Mouse (Mus musculus): ENCODE data around the gene Tprgl. TPM values are rescaled to one million over a fixed set of nuclear protein-coding genes. Genes with fewer than 3 reads are reported as not detected.

Tprgl gene
- polyA plus RNA-seq, 1 experiment from 2014 or later, result 119 TPM

DNA sequence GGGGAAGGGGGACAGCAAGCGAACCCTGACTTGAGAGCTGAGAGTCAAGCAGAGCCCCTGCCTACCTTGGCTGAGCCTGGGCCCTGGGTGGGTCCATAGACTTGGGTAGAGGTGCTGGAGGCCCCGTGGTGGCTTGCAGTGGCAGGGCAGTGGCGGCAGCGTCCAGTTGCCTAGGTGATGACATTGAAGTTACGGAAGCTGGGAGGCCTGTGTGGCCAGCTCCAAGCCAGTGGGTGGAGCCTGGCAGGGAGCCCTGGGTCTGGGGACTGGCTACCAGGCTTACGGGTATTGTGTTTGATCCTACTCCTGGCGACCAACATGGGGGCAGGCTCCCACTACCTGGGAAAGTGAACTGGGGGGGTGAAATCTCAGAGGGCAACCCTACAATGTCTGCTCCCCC is 44.0 kb downstream of the Tprgl start:
- Histone ChIP-seq H3K4me3 (no peak overlapping the region), H3K4me1 (no peaks in the 10 kb centered on the region), H3K4me2 (no peak overlapping the region), H3K9ac (no peak overlapping the region), H3K27me3 (replicated peaks) (peaks cover 38% of the 10 kb centered on the region), H3K9me3 (no peaks in the 10 kb centered on the region), H3K36me3 (no peaks in the 10 kb centered on the region), H3K27ac (replicated peaks) (no peak overlapping the region)
- no peak for ATAC-seq (ENCODE audit: extremely low read depth, insufficient number of reproducible peaks, low FRiP score, low TSS enrichment)
- WGBS, result 42% methylated on average over 7 of the region's 7 CpGs

DNA sequence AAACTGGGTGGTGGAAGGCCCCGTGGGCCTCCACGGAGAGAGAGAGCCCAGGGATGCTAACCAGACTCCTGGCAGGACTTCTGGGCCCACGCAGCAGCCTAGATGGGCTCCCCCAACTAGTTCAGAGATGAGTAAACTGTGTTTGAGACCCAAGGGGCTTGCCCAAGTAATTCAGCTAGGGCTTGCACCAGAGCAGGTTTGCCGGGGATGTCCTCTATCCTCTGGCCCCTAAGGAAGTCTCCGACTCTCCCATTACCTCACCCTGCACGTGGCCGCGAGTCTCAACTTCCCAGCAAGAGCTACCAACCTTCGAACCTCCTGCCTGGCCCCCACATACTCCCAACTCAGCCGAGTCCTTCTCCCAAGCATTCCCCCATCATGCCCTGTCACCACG is 50.6 kb downstream of the Tprgl start:
- Histone ChIP-seq H3K36me3 (no peaks in the 10 kb centered on the region), H3K4me1 (0 out of 2 replicates have a peak, but pooled peaks cover 3% of the 10 kb centered on the region), H3K27me3 (replicated peaks) (peaks cover 74% of the 10 kb centered on the region), H3K4me2 (no peak overlapping the region), H3K4me3 (no peak overlapping the region), H3K9me3 (no peaks in the 10 kb centered on the region), H3K9ac (no peak overlapping the region), H3K27ac (replicated peaks) (no peak overlapping the region)
- 72% methylated on average over 11 of the region's 11 CpGs for WGBS
- no peak for ATAC-seq (ENCODE audit: extremely low read depth, insufficient number of reproducible peaks, low FRiP score, low TSS enrichment)

DNA sequence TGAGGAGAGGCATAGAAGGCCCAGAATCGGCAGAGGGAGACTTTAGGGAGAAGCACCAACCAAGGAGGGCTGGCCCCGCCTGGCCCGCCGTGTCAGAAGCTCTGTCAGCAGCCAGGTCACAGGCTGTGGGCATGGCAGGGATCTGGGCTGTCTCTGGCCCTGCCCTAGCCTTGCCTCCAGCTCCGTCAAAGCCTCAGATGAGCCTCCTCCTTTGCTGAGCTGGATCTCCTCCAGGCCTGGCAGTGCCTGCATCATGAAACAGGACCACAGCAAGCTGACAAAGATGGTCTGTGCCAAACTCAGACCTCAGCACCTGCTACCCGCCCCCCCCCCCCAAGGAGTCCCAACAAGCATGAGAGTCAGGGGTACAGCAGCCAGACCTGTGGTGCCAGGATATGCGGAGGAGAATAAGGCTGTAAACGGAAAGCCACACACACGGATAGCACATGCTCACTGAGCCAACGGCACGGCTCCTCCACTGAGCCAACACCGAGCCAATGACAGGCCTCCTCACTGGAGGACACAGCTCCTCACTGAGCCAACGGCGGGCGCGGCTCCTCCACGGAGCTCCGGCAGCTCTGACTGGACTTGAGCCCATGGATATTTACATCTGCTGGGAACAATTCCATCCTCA is 51.1 kb downstream of the Tprgl start:
- peaks cover 76% of the 10 kb centered on the region for H3K27me3 ChIP-seq (replicated peaks)
- H3K4me1 ChIP-seq, result 0 out of 2 replicates have a peak, but pooled peaks cover 3% of the 10 kb centered on the region
- H3K4me2 ChIP-seq, result no peak overlapping the region
- H3K36me3 ChIP-seq, result no peaks in the 10 kb centered on the region
- H3K9me3 ChIP-seq, result no peaks in the 10 kb centered on the region
- no peak overlapping the region for H3K27ac ChIP-seq (replicated peaks)
- 42% methylated on average over 18 of the region's 18 CpGs for WGBS
- H3K9ac ChIP-seq, result no peak overlapping the region
- no peak for ATAC-seq (ENCODE audit: extremely low read depth, insufficient number of reproducible peaks, low FRiP score, low TSS enrichment)
- H3K4me3 ChIP-seq, result no peak overlapping the region

Other genes starting within 250 kb of the Tprgl start
- gene A430005L14Rik, start 203.4 kb downstream of the Tprgl start, polyA plus RNA-seq (2015; fragmentation: Nextera tagmentation; extraction: Ambion mirVana), result 46.0 and 51.7 TPM in 2 replicates
- gene Dffb, start 185.5 kb downstream of the Tprgl start, polyA plus RNA-seq (2015; fragmentation: Nextera tagmentation; extraction: Ambion mirVana), result 7.6 and 9.1 TPM in 2 replicates
- 12.9 TPM in 2 replicates for gene Cep104, start 185.5 kb downstream of the Tprgl start, polyA plus RNA-seq (2015; fragmentation: Nextera tagmentation; extraction: Ambion mirVana)
- gene Lrrc47, start 148.9 kb downstream of the Tprgl start, polyA plus RNA-seq (2015; fragmentation: Nextera tagmentation; extraction: Ambion mirVana), result 13.3 and 13.9 TPM in 2 replicates
- gene Smim1, start 134.4 kb downstream of the Tprgl start, polyA plus RNA-seq (2015; fragmentation: Nextera tagmentation; extraction: Ambion mirVana), result 68.2 and 74.7 TPM in 2 replicates
- gene Ccdc27, start 118.0 kb downstream of the Tprgl start, polyA plus RNA-seq (2015; fragmentation: Nextera tagmentation; extraction: Ambion mirVana), result not detected in 2 replicates
- gene Trp73, start 20.5 kb downstream of the Tprgl start, polyA plus RNA-seq (2015; fragmentation: Nextera tagmentation; extraction: Ambion mirVana), result 0.07 and 0.10 TPM in 2 replicates
- gene Wrap73, start 18.3 kb downstream of the Tprgl start, polyA plus RNA-seq (2015; fragmentation: Nextera tagmentation; extraction: Ambion mirVana), result 22.6 and 24.3 TPM in 2 replicates
- gene Megf6, start 10.1 kb upstream of the Tprgl start, polyA plus RNA-seq (2015; fragmentation: Nextera tagmentation; extraction: Ambion mirVana), result 25.9 and 28.4 TPM in 2 replicates
- gene Arhgef16, start 141.0 kb upstream of the Tprgl start, polyA plus RNA-seq (2015; fragmentation: Nextera tagmentation; extraction: Ambion mirVana), result 2.3 and 2.5 TPM in 2 replicates
- gene B230104I21Rik, start 175.5 kb upstream of the Tprgl start, polyA plus RNA-seq (2015; fragmentation: Nextera tagmentation; extraction: Ambion mirVana), result not detected in 2 replicates